Mouse (Mus musculus): ENCODE data around the gene Hmga2.
"Not testable (repeated sequence)": the region's sequence is repeated elsewhere in the genome, so short reads cannot be mapped to it uniquely, and the experiment has no call there.

The Hmga2 gene

DNA sequence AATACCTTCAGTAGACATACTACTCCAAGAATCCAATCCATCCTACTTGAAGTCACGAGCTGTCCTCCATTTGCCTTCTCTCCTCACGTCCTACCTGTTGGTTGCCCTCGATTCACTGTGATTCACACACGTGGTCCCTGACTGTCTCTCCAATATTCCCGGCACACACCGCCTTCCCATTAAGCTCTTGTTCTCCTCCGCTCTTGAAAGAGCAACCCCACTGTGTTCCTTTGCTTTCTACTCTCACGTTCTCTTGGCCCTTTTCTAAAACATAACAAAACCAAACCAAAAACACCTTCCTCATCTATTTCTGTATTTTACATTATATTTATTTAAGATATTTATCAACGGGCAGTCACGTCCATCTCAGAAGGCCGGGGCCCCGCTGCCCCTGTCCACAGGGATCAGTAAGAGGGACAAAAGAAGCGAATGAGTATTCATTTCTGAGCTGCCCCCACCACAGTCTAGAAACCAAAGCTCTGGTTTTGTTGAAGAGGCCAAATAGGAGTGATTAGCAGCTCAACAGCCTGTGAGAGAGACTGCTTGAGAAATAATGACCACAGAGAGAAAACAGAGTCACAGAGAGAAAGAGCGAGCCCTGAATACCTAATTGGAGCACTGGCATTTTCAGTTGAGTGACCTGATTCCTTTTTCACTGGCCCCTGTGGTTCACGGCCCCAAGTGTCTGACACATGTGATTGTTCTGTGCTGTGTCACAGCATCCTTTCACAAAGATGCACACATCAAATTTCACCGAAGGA, 131.5 kb downstream of the Hmga2 start:
- no peak for DNase-seq (ENCODE audit: low spot score)

DNA sequence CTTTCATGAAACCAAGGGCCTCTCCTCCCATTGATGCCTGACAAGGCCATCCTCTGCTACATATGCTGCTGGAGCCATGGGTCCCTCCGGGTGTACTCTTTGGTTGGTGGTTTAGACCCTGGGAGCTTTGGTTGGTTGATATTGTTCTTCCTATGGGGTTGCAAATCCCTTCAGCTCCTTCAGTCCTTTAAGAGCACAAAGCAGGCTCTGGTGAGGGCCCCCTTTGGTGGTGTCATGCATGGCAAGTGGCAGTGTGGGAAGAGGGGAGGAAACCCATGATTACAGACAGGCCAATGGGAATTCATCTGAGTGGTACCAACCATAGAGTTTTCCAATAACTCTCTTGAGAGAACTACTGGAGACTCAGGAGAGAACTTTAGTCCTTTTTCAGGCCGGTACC, 136.4 kb downstream of the Hmga2 start:
- DNase-seq (ENCODE audit: low spot score), result not testable (repeated sequence)

DNA sequence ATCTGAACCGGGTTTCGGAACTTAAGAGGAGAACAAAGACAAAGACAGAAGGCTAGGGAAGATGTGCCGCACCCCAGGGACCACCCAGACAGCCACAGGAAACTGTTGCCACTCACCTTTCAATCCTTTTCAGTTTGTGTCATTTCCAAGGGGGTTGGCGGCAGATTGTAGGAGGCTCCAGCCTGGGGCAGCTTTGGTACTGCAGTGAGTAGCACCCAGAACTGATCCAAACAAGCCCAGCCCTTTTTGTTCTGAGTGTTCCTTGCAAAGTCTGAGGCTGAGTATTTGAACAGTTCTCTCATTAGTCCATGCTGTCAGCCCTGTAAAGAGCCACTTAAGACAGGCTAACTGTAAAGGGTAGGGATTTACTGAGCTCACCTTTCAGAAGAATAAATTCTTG, 136.9 kb downstream of the Hmga2 start:
- no peak for DNase-seq (ENCODE audit: low spot score)

DNA sequence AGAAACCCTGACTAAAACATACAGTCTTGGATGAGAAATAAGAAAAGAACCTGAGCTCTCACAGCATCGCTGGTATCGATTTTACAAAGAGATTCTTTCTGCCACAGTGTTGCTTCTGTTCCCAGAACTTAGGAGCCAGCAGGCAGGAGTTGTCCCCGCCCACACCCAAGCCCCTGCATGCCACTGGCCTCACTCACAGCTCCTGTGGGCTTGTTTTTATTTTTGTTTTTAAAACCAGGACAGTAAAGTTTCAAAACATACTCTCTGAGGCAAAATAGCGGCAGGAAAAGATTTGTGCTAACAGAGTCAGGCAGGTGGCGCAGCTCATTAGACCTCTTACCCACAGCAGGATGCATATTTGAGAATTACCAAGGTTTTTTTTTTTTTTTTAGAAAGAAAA, 137.4 kb downstream of the Hmga2 start:
- DNase-seq (ENCODE audit: low spot score), result no peak

- DNase-seq (ENCODE audit: low spot score), result not testable (repeated sequence)
Observed at GRCm38 (mm10) chr10:120338431-120338830, 137.8 kb downstream of the Hmga2 start.

DNA sequence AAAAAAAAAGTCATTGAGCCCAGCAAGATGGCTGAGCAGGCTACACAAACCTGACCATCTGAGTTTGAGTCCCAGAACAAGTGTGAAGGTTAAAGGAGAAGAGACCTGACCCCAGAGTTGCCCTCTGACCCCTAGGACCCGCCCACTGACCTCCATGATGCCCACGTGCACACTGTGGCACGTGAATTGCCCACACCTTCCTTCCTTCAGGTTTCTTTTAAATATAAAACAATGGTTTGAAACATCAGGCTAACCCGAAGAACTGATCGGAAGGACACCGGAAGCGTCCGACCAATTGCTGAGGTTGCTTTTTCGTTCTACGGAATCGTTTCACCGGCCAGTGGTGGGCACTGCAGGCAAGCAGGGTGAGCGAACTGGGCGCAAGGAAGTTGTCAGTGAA, 148.3 kb downstream of the Hmga2 start:
- DNase-seq (ENCODE audit: low spot score), result no peak

DNA sequence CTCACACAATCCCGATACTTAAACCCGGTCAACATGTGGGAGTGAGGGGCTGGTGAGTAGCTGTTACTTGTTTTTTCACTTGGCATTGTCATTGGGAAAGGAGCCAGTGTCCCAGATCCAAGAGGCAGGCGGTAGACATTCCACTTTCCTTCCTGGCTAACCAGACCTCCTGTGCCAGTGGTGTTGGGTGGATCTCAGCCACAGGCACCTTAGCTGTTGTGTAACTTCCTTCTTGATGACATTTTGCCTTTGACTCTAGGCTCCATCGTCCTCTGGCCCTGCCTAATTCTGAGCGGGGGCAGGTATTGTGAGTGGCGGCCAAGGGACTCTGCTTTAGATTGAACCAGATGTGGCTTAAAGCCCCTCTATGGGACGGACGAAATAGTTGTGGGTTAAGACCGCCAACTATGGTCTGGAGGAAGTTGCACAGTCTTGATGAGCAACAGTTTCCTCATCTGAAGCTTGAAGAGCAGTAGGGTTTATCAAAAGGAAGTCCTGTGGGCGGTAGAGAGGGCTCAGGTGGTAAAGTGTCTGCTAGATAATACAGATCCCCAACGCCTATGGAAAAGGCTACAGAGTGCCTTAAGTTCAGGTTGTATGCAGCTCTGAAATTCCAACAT, 152.6 kb downstream of the Hmga2 start:
- DNase-seq (ENCODE audit: low spot score), result no peak

DNA sequence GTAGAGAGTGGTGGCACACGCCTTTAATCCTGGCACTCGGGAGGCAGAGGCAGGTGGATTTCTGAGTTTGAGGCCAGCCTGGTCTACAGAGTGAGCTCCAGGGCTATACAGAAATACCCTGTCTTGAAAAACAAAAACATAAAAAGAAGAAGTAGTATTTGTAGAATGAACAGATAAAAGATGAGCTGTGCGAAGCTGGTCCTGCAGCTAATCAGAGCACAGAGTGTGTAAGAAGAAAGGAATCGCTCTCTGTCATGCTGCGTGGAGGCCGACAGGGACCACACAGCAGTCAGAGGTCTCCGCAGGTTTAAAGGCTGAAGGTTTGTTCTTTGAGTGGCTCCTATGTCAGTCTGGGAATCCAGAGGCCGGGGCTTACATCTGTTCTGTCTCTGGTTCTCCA, 153.5 kb downstream of the Hmga2 start:
- no peak for DNase-seq (ENCODE audit: low spot score)

- DNase-seq (ENCODE audit: low spot score), result no peak
Observed at GRCm38 (mm10) chr10:120319614-120320013, 156.7 kb downstream of the Hmga2 start.

Data from spleen, adult 12 weeks (tissue).